Mouse (Mus musculus) liver, embryonic 16.5 days (tissue): ENCODE measurements around the gene Mrpl38. TPM values are rescaled to one million over a fixed set of nuclear protein-coding genes. Genes with fewer than 3 reads are reported as not detected.
"Not testable (repeated sequence)": the region's sequence is repeated elsewhere in the genome, so short reads cannot be mapped to it uniquely, and the experiment has no call there.

ENCODE experiments used
- ATAC-seq: fragments of 200-750 bp; cut with Nextera tagmentation; 2 replicates; pipeline ENCODE4 v1.8.0; 2017; ENCODE audit warnings: low read depth, mild to moderate bottlenecking, moderate number of reproducible peaks, moderate library complexity
- H3K27ac ChIP-seq: fragments of 300-500 bp; sonication (generic); 2 replicates; pipeline ENCODE4 v1.5.1; 2014; ENCODE audit warnings: mild to moderate bottlenecking, low read length
- H3K27me3 ChIP-seq: fragments of 300-500 bp; sonication (generic); 2 replicates; pipeline ENCODE4 v1.6.1; 2014; ENCODE audit warnings: low read depth, low read length, mixed read lengths; ENCODE audit not compliant: control insufficient read depth, insufficient read depth
- H3K36me3 ChIP-seq: fragments of 300-500 bp; sonication (generic); 2 replicates; pipeline ENCODE4 v1.6.1; 2014; ENCODE audit warnings: mild to moderate bottlenecking; ENCODE audit not compliant: control insufficient read depth, insufficient read depth
- H3K4me1 ChIP-seq: fragments of 300-500 bp; sonication (generic); 2 replicates; pipeline ENCODE4 v1.6.1; 2014; ENCODE audit warnings: low read depth, low read length, mixed read lengths; ENCODE audit not compliant: control insufficient read depth
- H3K4me2 ChIP-seq: fragments of 300-500 bp; sonication (generic); 2 replicates; pipeline ENCODE4 v1.6.1; 2014; ENCODE audit warnings: low read depth, low read length, mixed read lengths
- H3K4me3 ChIP-seq: fragments of 300-500 bp; sonication (generic); 2 replicates; pipeline ENCODE4 v1.5.1; 2014; ENCODE audit warnings: low read depth, mild to moderate bottlenecking, low read length
- H3K9ac ChIP-seq: fragments of 300-500 bp; sonication (generic); 2 replicates; pipeline ENCODE4 v1.6.1; 2014; ENCODE audit warnings: low read depth, low read length
- H3K9me3 ChIP-seq: fragments of 300-500 bp; sonication (generic); replicated peaks from 2 replicates; pipeline ENCODE4 v1.6.1; 2016; ENCODE audit warnings: low read length; ENCODE audit not compliant: control insufficient read depth
- WGBS: fragments of 180-500 bp; shearing (Covaris S2); extraction: QIAGEN DNeasy Blood & Tissue Kit; methylation state at CpG from one replicate; pipeline ENCODE4 v1.1.7; 2014; ENCODE audit not compliant: insufficient replicate concordance; 5-methylcytosine and 5-hydroxymethylcytosine counted together
- polyA plus RNA-seq: library from polyadenylated mRNA; unstranded; fragments of >200 nt; fragmentation: Nextera tagmentation; extraction: Ambion mirVana; gene quantifications from 2 replicates; pipeline ENCODE4 v1.2.1, GENCODE M21; 2015

The Mrpl38 gene
- polyA plus RNA-seq, 1 experiment from 2014 or later = 44.4 TPM

DNA sequence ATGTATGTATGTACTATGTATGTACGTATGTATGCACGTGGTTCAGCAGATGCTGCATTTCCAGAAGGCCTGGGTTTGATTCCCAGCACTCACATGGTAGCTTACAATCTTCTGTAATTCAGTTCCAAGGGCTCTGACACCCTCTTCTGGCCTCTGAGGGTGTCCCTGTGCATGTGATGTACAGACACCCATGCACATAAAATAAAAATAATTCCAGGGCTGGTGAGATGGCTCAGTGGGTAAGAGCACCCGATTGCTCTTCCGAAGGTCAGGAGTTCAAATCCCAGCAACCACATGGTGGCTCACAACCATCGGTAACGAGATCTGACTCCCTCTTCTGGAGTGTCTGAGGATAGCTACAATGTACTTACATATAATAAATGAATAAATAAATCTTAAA is 45.7 kb downstream of the Mrpl38 start:
- H3K9ac ChIP-seq, H3K4me3 ChIP-seq, H3K27me3 ChIP-seq, H3K27ac ChIP-seq, H3K36me3 ChIP-seq, H3K4me2 ChIP-seq, H3K9me3 ChIP-seq, ATAC-seq: not testable (repeated sequence)
- WGBS = 75% methylated on average over 6 of the region's 6 CpGs
- peaks cover 18% of the 10 kb centered on the region for H3K4me1 ChIP-seq

- ATAC-seq = no peak
- Histone ChIP-seq H3K27ac (no peak overlapping the region), H3K4me3 (no peak overlapping the region), H3K4me1 (peaks cover 23% of the 10 kb centered on the region), H3K9me3 (no peaks in the 10 kb centered on the region; the same call in 1 of the 2 replicates), H3K4me2 (no peak overlapping the region), H3K27me3 (no peaks in the 10 kb centered on the region), H3K36me3 (no peaks in the 10 kb centered on the region), H3K9ac (no peak overlapping the region)
- 68% methylated on average over 6 of the region's 6 CpGs for WGBS
These were observed 47.1 kb downstream of the Mrpl38 start for GRCm38 (mm10) chr11:116091591-116091990.

GRCm38 (mm10) chr11:116089545-116089944 is 49.1 kb downstream of the Mrpl38 start:
- ATAC-seq = no peak
- no peak overlapping the region for H3K9ac ChIP-seq

GRCm38 (mm10) chr11:116088741-116089394 is 49.8 kb downstream of the Mrpl38 start:
- no peak for ATAC-seq
- H3K9ac ChIP-seq = no peak overlapping the region
- no peaks in the 10 kb centered on the region for H3K27me3 ChIP-seq
- H3K9me3 ChIP-seq = no peaks in the 10 kb centered on the region
- no peaks in the 10 kb centered on the region for H3K36me3 ChIP-seq
- peaks cover 43% of the 10 kb centered on the region for H3K4me1 ChIP-seq
- H3K4me2 ChIP-seq = no peak overlapping the region
- WGBS = 30% methylated on average over 11 of the region's 11 CpGs
- H3K27ac ChIP-seq = peak overlapping the region; percentile 65
- no peak overlapping the region for H3K4me3 ChIP-seq

More at GRCm38 (mm10) chr11:116089545-116089944, 49.1 kb downstream of the Mrpl38 start:
- peaks cover 39% of the 10 kb centered on the region for H3K4me1 ChIP-seq
- no peaks in the 10 kb centered on the region for H3K9me3 ChIP-seq
- H3K4me2 ChIP-seq = no peak overlapping the region
- H3K27me3 ChIP-seq = no peaks in the 10 kb centered on the region
- H3K27ac ChIP-seq = no peak overlapping the region
- H3K36me3 ChIP-seq = no peaks in the 10 kb centered on the region
- 78% methylated on average over 6 of the region's 6 CpGs for WGBS
- H3K4me3 ChIP-seq = no peak overlapping the region

DNA sequence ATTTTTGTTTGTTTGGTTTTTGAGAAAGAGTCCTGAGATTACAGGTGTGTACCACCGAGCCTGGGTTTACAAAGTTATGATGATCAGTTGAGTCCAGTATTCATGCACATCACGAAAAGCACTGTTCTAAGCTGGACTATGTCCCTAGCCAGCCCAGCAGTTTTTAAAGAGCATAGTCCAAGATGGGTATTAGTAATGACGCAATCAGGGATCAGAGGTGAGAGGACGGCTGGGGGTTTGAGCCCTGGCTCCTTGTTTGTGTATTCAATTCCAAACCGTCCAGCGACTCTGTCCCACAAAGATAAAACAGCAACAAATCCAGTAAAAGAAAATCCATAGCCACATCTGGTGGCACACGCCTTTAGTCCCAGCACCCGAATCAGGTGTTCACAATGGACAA is 50.5 kb downstream of the Mrpl38 start:
- ATAC-seq = peak; percentile 5; the same call in 1 of the 2 replicates
- H3K9me3 ChIP-seq = no peaks in the 10 kb centered on the region
- peaks cover 6% of the 10 kb centered on the region for H3K36me3 ChIP-seq
- H3K27me3 ChIP-seq = no peaks in the 10 kb centered on the region
- H3K27ac ChIP-seq = peak overlapping the region; percentile 77
- no peak overlapping the region; the same call in 1 of the 2 replicates for H3K4me3 ChIP-seq
- WGBS = 42% methylated on average over 8 of the region's 8 CpGs
- H3K4me2 ChIP-seq = peak overlapping the region; percentile 87
- peaks cover 43% of the 10 kb centered on the region for H3K4me1 ChIP-seq
- peak overlapping the region; percentile 30; the same call in 1 of the 2 replicates for H3K9ac ChIP-seq

DNA sequence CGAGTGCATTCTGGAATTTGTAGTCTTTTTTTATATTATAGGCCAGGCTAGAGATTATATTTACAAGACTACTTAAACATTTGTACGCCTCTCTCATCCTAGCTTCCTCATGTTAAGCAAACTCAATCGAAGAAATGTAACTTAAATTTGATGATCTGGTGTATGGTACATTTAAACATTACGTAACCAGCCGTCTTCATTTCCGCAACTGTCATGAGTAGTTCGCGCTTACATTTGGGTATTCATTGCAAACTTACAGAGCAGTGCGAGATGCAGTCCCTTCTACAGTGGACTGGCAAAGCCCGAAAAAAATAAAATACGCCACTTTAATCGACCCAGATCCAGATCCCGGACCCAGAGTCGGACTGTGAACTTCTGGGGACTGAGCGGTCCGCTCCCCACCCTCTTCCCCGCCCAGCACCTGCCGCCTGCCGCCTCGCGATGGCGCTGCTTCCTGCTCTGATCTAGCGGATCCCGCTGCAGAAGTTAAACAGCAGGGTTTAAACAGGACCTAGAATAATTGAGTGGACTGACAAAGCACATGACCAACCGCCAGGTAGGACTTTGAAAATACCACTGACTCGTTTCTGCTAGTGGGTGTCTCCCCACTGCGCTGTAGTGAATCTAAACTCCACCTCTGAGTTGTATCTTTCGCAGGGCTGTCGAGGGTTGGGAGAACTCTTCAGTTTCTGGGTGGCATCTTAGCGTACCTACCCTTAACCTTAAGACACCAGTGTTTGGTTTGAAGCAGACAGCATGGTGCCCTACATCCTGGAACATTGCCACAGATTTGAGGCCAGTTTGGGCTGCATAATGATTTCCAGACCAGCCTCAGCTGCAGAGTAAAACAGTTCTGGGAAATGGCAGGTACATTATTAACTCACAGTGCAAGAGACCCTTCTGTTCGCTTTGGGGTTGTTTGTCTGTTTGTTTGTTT is 51.2 kb downstream of the Mrpl38 start:
- H3K27me3 ChIP-seq = no peaks in the 10 kb centered on the region
- H3K4me3 ChIP-seq = peak overlapping the region; percentile 65
- peak overlapping the region; percentile 87 for H3K4me2 ChIP-seq
- 1% methylated on average over 31 of the region's 31 CpGs for WGBS
- ATAC-seq = peak; percentile 70
- H3K9me3 ChIP-seq = no peaks in the 10 kb centered on the region
- peak overlapping the region; percentile 77 for H3K9ac ChIP-seq
- peaks cover 43% of the 10 kb centered on the region for H3K4me1 ChIP-seq
- peaks cover 11% of the 10 kb centered on the region for H3K36me3 ChIP-seq
- H3K27ac ChIP-seq = peak overlapping the region; percentile 77

DNA sequence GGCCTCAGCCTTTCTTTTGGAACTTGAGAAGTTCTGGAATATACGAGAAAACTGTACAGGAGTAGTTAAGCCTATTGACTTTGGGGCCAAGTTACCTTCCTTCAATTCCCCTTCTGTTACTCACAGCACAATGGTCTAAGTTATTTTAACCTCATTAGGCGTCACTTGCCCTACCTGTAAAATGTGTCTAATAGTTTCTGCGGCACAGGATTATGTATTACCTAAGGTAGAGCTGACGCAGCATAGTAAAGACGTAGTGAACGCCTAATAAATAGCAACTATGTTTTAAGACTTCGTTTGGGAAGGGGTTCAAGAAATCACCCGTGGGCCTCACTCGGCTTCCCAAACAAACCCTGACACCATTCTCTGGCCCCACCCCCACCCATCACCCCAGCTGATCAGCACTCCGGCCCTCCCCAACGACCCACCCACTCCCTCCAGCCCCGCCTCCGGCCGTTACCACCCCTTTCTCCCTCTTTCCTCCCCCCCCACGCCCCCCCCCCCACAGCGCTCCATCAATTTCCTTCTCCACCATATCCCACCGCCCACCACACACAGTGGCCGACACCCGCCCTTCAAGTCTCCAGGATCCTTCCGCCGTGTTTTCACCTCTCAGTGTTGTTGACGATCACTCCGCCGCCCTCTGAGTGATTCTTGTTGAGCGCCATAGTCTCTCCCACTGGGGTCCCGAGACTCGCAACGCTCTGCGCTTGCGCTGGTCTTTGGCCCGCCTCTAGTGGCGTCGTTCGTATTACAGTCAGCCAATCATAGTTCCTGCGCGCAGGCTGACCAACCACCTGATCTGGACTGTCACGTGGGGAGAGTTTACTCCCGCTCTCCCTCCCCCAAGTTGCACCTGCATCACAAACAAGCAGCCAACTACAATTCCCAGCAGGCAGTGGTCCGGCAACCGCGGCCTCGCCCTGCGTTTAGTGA is 52.1 kb downstream of the Mrpl38 start, which contains the start of gene Wbp2:
Gene Wbp2 (minus strand): TSS at position 738 of the 936 bp plus-strand sequence.
- no peaks in the 10 kb centered on the region for H3K27me3 ChIP-seq
- peak within 1 kb of the TSS; percentile 87 for H3K4me2 ChIP-seq
- ATAC-seq = peak; percentile 92
- peak within 1 kb of the TSS; percentile 93 for H3K27ac ChIP-seq
- 5% methylated on average over 37 of the region's 43 CpGs for WGBS
- no peaks in the 10 kb centered on the region for H3K9me3 ChIP-seq
- H3K4me3 ChIP-seq = peak within 1 kb of the TSS; percentile 65
- H3K9ac ChIP-seq = peak within 1 kb of the TSS; percentile 77
- H3K4me1 ChIP-seq = peaks cover 43% of the 10 kb centered on the region
- peaks cover 19% of the 10 kb centered on the region for H3K36me3 ChIP-seq

DNA sequence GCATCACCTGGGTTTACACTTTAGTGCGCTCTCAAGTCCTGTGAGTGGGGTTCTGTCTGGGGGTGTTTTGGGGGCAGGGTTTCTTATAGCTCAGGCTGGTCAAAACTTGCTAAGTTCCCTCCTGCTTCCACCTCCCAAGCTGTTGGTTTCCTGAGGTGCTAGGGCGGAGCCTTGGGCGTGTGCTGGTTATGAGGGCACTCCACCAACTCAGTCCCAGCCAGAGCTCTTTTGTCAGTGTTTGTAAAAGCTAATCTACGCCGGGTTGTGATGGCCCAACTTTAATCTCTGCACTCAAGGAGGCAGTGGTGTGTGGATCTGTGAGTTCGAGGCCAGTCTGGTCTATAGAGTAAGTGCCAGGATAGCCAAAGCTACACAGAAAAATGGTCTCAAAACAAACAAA is 54.5 kb downstream of the Mrpl38 start:
- H3K9me3 ChIP-seq = no peaks in the 10 kb centered on the region
- 38% methylated on average over 6 of the region's 6 CpGs for WGBS
- ATAC-seq = no peak
- H3K27ac ChIP-seq = peak overlapping the region; percentile 76
- peaks cover 42% of the 10 kb centered on the region for H3K36me3 ChIP-seq
- peak overlapping the region; percentile 65 for H3K4me3 ChIP-seq
- H3K27me3 ChIP-seq = no peaks in the 10 kb centered on the region
- H3K4me2 ChIP-seq = peak overlapping the region; percentile 72
- peaks cover 58% of the 10 kb centered on the region for H3K4me1 ChIP-seq
- peak overlapping the region; percentile 40 for H3K9ac ChIP-seq
